Mouse (Mus musculus) lung, postnatal 14 days (tissue): ENCODE measurements around the gene Slc37a4.
"Not testable (repeated sequence)": the region's sequence is repeated elsewhere in the genome, so short reads cannot be mapped to it uniquely, and the experiment has no call there.

Source experiments
- DNase-seq: peaks from one replicate; pipeline ENCODE4 v3.0.0; 2021

Gene Slc37a4

DNA sequence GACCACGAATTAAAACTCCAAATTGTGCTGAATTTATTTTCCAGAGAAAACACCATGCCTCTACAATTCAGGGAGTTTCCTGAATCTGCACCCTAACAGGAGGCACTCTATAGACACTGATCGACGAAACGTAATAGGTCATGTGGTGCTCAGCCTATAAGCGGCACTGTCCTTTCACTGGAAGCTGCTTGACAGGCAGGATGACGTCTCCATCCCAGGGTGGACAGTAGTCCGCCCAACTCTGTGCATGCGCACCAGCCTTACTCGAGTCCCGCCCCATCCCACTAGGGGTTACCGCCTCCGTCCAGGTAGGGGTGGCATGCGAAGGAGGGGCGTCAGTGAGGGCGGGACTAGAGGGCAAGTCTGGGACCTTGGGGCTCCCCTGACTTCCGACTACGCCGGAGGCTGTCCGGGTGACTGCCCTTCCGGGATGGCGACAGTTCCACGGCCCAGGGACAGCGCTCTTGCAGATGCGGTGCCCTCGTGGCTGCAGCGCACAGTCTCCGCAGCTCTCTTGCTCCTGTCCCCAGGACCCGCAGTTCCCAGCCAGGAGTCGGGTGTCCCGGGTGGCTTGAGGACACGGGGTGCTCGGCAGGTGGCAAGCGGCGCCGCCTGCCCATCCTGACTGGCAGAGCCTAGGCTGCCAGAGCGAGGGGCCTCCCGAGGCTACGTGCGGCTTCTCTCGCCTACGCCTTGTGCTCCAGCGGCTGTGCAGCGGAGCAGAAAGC lies at the start of gene Slc37a4:
Slc37a4 (plus strand) TSS at position 169 of the 728 bp plus-strand sequence.
- peak; percentile 95 for DNase-seq

DNA sequence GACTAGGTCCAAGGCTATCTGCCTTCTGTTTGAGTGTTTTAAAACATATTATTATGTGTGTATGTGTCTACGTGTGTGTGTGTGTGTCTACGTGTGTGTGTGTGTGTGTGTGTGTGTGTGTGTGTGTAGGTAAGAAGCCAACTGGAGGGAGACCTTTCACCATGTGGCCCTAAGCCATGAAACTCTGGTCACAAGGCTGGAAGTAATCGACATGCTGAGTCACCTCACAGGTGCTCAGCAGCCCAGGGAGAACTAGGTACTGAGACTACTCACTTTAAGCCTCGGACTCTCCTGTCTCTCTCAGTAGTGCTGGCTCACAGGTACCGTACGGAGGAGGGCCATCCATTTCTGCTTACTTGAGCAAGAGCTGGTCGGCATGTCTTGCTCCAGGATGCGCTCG lies 49.5 kb upstream of the Slc37a4 start:
- DNase-seq: no peak

GRCm38 (mm10) chr9:44347621-44348020 lies 49.0 kb upstream of the Slc37a4 start:
- DNase-seq: no peak

DNA sequence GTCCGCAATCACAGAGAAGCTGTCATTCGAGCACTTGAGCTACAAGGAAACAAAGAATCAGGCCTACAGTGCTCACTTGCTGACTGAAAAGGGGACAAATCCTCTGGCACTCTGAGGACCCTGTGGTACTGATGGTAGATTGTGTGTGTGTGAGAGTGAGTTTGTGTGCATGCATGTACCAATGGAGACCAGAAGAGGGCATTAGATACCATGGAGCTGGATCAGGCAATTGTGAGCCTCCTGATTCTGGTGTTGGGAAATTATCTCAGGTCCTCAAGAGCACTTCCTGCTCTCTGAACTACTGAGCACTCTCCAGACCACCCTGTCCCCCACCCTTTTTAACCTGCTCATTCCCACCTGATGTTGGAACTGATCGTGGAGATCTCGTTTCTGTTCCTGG lies 48.1 kb upstream of the Slc37a4 start:
- no peak for DNase-seq

DNA sequence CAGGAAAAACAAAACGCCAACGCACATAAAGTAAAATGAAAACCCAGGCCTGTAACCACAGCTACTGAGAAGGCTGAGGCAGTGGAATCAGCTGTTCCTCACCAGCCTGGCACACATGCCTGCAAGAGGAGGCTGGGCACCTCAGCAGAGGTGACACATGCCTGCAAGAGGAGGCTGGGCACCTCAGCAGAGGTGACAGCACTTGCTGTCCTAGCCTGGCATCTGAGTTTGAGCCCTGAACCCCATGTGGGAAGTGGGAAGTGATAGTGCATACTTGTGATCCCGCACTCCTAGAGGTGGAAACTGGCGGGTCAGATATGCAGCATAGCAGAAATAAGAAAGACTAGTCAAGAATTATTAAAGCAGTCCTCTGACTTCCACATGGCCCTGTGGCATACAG lies 45.3 kb upstream of the Slc37a4 start:
- no peak for DNase-seq

GRCm38 (mm10) chr9:44352337-44352736 lies 44.3 kb upstream of the Slc37a4 start:
- DNase-seq: no peak

DNA sequence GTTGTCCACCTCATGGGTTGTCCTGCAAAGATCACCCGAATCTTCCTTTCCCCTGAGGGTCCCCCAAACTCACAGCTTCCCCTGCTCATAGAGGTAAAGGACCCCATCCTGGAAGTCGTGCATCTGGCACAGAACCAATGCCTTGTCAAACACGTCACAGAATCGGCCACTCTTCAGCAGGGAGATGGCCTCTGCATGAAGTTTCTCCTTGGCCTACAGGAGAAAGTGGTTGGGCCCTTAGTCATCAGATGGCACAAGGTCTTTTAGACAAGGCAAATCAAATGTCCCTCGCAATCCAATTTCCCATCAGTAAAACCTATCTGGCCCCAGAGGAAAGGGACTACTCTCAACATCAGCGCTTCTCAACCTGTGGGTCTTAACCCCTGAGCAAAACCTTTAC lies 43.5 kb upstream of the Slc37a4 start:
- no peak for DNase-seq

DNA sequence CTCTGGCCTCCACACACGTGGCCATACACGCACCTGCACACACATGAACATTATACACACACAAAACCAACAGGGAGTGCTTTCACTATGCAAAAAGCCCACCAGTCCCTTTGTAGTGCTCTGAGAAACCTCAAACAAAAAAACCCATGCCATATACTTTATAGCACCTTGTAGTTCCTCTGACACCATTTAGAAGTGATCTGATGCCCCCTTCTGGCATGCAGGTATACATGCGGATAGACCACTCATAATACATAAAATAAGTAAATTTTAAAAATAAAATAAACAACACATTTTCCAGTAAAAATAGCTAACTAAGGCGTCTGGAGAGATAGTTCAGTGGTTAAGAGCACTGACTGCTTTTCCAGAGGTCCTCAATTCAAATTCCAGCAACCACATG lies 39.4 kb upstream of the Slc37a4 start:
- DNase-seq: peak; percentile 32

GRCm38 (mm10) chr9:44361190-44361917 lies 35.3 kb upstream of the Slc37a4 start, which contains the start of gene Vps11:
Gene Vps11, minus strand, starts transcription at chr9:44361670.
- peak; percentile 96 for DNase-seq

DNA sequence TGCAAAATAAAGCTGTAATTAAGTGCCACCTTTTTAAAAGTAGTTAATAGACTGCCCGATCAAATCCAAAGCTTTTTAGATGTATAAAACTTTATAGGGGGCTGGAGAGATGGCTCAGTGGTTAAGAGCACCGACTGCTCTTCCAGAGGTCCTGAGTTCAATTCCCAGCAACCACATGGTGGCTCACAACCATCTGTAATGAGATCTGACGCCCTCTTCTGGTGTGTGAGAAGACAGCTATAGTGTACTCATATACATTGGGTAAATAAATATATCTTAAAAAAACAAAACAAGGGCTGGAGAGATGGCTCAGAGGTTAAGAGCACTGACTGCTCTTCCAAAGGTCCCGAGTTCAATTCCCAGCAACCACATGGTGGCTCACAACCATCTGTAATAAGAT lies 34.7 kb upstream of the Slc37a4 start:
- not testable (repeated sequence) for DNase-seq

GRCm38 (mm10) chr9:44364480-44364879 lies 32.2 kb upstream of the Slc37a4 start:
- DNase-seq: peak; percentile 21

DNA sequence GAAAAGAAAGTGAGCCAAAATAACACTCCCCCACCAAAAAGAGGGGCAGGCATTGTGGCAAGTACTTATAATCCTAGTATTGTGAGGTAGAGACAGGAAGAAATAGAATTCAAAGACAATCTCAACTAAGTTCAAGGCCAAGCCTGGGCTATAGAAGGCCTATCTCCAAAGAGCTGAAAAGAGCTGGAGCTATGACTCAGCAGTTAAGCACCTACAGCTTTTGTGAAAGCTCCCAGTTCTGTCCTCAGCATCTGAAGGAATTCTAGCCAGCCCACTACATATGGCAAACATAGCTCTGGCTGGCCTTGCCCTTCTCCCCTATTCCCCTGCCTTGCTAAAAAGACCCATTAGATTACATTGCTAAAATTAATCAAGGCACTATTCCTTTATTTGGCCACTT lies 23.3 kb upstream of the Slc37a4 start:
- DNase-seq: no peak

- DNase-seq: no peak
These were observed 20.5 kb upstream of the Slc37a4 start for GRCm38 (mm10) chr9:44376141-44376540.

GRCm38 (mm10) chr9:44377335-44377734 lies 19.3 kb upstream of the Slc37a4 start:
- DNase-seq: not testable (repeated sequence)

DNA sequence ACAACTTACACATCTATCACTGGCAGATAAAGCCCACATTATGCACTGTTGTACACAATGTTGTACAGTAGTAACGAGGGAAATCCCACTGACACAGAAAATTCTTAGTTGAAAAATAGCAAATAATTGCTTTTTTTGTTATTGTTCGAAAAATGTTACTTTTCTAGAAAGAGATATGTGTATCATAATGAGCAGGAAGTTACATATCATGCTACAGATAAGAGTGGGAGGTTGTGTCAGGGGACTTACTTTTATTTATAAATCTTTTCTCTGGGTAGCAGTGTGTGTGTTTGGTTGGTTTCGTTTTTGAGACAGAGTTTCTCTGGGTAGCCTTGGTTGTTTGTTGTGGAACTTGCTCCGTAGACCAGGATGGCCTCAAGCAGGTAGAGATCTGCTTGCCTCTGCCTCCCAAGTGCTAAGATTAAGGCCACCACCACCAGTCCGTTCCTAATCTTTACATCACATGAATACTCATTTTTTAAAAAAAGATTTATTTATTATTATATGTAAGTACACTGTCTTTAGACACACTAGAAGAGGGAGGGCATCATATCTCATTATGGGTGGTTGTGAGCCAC lies 18.4 kb upstream of the Slc37a4 start:
- DNase-seq: no peak

GRCm38 (mm10) chr9:44379054-44379834 lies 17.4 kb upstream of the Slc37a4 start, which contains the start of gene Hyou1:
Gene Hyou1, plus strand, starts transcription at chr9:44379490.
- DNase-seq: peak; percentile 99

- DNase-seq: no peak
These were observed 16.8 kb upstream of the Slc37a4 start for GRCm38 (mm10) chr9:44379862-44380261.

- no peak for DNase-seq
These were observed 12.1 kb upstream of the Slc37a4 start for GRCm38 (mm10) chr9:44384596-44384995.

GRCm38 (mm10) chr9:44387221-44387620 lies 9.4 kb upstream of the Slc37a4 start:
- no peak for DNase-seq

DNA sequence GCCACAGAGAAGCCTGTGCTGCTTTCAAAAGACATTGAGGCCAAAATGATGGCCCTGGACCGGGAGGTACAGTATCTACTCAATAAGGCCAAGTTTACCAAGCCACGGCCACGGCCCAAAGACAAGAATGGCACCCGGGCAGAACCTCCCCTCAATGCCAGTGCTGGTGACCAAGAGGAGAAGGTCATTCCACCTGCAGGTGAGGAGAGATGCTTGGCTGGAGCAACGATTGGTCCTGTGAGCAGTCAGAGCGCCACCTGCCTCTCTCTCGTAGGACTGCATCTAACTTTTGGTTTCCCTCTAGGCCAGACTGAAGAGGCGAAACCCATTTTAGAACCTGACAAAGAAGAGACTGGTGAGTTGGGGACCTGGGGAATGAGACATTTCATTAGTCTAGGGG lies 7.4 kb upstream of the Slc37a4 start:
- peak; percentile 54 for DNase-seq

GRCm38 (mm10) chr9:44391466-44391865 lies 5.2 kb upstream of the Slc37a4 start:
- peak; percentile 87 for DNase-seq

DNA sequence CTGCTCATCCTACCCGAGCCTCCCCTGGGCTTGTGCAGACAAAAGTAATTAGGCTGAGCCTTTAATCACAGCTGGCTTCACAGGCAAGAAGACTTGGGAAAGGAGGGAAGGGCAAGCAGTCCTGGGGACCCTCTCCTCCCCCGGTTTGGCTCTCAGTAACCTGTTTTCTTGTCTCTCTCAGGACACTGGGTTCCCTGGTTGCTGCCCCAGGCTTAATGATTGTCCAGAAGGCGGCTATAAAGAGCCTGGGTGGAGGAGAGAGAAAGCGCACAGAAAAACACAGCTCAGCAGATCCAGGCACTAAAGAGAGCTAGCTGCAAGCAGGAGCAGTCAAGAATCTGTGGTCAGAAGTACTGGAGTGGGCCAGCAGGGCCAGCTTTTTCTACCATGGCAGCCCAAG lies 1.4 kb downstream of the Slc37a4 start:
- no peak for DNase-seq

GRCm38 (mm10) chr9:44398551-44398950 lies 1.9 kb downstream of the Slc37a4 start:
- no peak for DNase-seq
